Mouse (Mus musculus) kidney, embryonic 16.5 days (tissue): ENCODE data around the gene Tsr3. TPM values are rescaled to one million over a fixed set of nuclear protein-coding genes. Genes with fewer than 3 reads are reported as not detected.

ENCODE experiments used
- ATAC-seq: fragments of 200-750 bp; cut with Nextera tagmentation; 2 replicates; pipeline ENCODE4 v1.8.0; 2017; ENCODE audit warnings: moderate TSS enrichment; ENCODE audit not compliant: low FRiP score, low TSS enrichment
- H3K27ac ChIP-seq: fragments of 300-500 bp; sonication (generic); 2 replicates; pipeline ENCODE4 v1.5.1; 2014; ENCODE audit warnings: low read length
- H3K27me3 ChIP-seq: fragments of 300-500 bp; sonication (generic); 2 replicates; pipeline ENCODE4 v1.6.1; 2014; ENCODE audit warnings: low read length, control low read depth, mixed read lengths; ENCODE audit not compliant: insufficient read depth
- H3K36me3 ChIP-seq: fragments of 300-500 bp; sonication (generic); 2 replicates; pipeline ENCODE4 v1.6.1; 2014; ENCODE audit warnings: low read length, control low read depth, mixed read lengths; ENCODE audit not compliant: insufficient read depth
- H3K4me1 ChIP-seq: fragments of 300-500 bp; sonication (generic); 2 replicates; pipeline ENCODE4 v1.6.1; 2014; ENCODE audit warnings: low read length, control low read depth, mixed read lengths; ENCODE audit not compliant: insufficient read depth
- H3K4me2 ChIP-seq: fragments of 300-500 bp; sonication (generic); replicated peaks from 2 replicates; pipeline ENCODE4 v1.6.1; 2014; ENCODE audit warnings: low read depth, low read length
- H3K4me3 ChIP-seq: fragments of 300-500 bp; sonication (generic); 2 replicates; pipeline ENCODE4 v1.5.1; 2014; ENCODE audit warnings: mild to moderate bottlenecking, low read length
- H3K9ac ChIP-seq: fragments of 300-500 bp; sonication (generic); replicated peaks from 2 replicates; pipeline ENCODE4 v1.6.1; 2014; ENCODE audit warnings: low read length
- H3K9me3 ChIP-seq: fragments of 300-500 bp; sonication (generic); 2 replicates; pipeline ENCODE4 v1.6.1; 2016; ENCODE audit warnings: low read length, control low read depth
- WGBS: fragments of 180-500 bp; shearing (Covaris S2); extraction: QIAGEN DNeasy Blood & Tissue Kit; methylation state at CpG from one replicate; pipeline ENCODE4 v1.1.7; 2014; 5-methylcytosine and 5-hydroxymethylcytosine counted together
- polyA plus RNA-seq: library from polyadenylated mRNA; unstranded; fragments of >200 nt; fragmentation: Nextera tagmentation; extraction: Ambion mirVana; gene quantifications from 2 replicates; pipeline ENCODE4 v1.2.1, GENCODE M21; 2015

Gene Tsr3
- polyA plus RNA-seq, 1 experiment from 2014 or later, result 51.6 TPM

DNA sequence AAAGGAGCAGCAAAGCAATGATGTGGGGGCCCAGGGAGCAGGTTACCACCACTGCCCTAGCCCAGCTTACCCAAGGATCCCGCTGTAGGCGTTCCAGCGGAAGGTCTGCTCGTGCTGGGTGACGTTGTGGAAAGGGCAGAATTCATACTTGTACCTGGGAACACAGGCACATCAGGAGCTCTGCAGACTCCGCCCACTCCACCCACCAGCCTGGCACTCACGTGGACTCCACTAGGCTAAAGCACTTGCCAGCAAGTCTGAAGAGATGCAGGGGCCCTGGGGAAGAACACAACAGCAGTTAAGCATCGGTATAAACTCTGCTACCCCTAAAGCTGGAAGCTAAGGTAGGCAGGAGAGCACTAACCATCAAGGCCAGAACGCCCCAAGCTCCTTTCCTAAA lies 4.3 kb upstream of the Tsr3 start:
- no peak overlapping the region for H3K9ac ChIP-seq
- H3K4me3 ChIP-seq, result no peak overlapping the region
- H3K36me3 ChIP-seq, result peaks cover 23% of the 10 kb centered on the region
- 89% methylated on average over 9 of the region's 9 CpGs for WGBS
- H3K27ac ChIP-seq, result no peak overlapping the region
- no peak overlapping the region for H3K4me2 ChIP-seq
- ATAC-seq, result no peak
- H3K27me3 ChIP-seq, result no peaks in the 10 kb centered on the region
- H3K9me3 ChIP-seq, result no peaks in the 10 kb centered on the region
- peaks cover 8% of the 10 kb centered on the region for H3K4me1 ChIP-seq

DNA sequence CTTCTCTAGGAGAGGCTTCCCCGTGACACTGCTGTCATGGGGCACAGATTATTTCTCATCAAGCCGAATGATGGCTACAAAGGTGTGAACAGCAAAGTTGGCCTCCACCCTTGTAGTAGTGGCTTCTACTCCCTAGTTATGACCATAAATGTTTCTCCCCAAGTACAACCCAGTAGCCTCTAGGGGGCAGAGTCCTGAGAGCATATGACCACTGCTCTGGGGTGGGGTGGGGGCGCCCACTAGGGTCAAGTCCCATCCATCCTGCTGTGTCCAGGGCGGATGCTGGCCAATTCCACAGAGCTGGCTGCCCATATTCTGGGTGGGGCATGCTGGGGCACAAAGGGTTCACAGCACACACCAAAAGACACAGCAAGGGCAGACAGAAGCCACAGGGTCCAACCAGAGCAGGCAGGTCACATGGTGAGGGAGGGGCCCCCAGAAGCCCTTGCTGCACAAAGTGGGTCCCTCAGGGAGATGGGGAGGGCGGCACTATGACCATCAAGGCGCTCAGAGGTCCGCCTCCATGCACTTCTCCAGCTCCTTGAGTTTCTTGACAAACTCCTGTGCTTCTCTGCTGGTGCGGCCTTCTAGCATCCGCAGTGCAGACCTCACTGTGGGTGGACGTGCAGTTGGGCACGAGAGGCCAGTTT lies 3.3 kb downstream of the Tsr3 start:
- H3K9ac ChIP-seq, result no peak overlapping the region
- no peaks in the 10 kb centered on the region for H3K27me3 ChIP-seq
- H3K4me3 ChIP-seq, result no peak overlapping the region
- 85% methylated on average over 11 of the region's 11 CpGs for WGBS
- ATAC-seq, result no peak
- H3K27ac ChIP-seq, result no peak overlapping the region
- no peak overlapping the region for H3K4me2 ChIP-seq
- H3K4me1 ChIP-seq, result peaks cover 18% of the 10 kb centered on the region
- H3K9me3 ChIP-seq, result no peaks in the 10 kb centered on the region
- H3K36me3 ChIP-seq, result peaks cover 20% of the 10 kb centered on the region

DNA sequence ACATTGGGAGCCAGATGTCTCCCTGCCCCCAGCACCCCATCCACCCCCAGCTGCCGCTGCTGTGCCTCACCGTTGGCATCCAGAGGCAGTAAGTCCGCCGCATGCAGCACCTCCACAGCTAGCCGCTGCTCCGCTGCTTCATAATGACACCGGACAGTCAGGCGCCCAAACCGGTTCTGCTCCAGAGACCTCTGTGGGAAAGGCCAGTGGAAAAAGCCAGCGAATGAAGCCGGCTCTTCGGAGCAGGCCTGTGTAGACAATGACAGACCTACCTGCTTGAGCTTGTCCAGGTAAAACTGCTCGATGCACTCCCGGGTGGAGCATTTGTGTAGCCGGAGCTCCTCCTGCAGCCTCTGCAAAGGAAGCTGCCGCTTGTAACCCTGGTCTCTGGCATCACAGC lies 4.3 kb downstream of the Tsr3 start:
- Histone ChIP-seq H3K27me3 (no peaks in the 10 kb centered on the region), H3K4me1 (peaks cover 15% of the 10 kb centered on the region), H3K9ac (no peak overlapping the region), H3K36me3 (peaks cover 20% of the 10 kb centered on the region), H3K4me3 (no peak overlapping the region), H3K9me3 (no peaks in the 10 kb centered on the region), H3K4me2 (no peak overlapping the region), H3K27ac (no peak overlapping the region)
- ATAC-seq, result no peak
- WGBS, result 73% methylated on average over 16 of the region's 16 CpGs

DNA sequence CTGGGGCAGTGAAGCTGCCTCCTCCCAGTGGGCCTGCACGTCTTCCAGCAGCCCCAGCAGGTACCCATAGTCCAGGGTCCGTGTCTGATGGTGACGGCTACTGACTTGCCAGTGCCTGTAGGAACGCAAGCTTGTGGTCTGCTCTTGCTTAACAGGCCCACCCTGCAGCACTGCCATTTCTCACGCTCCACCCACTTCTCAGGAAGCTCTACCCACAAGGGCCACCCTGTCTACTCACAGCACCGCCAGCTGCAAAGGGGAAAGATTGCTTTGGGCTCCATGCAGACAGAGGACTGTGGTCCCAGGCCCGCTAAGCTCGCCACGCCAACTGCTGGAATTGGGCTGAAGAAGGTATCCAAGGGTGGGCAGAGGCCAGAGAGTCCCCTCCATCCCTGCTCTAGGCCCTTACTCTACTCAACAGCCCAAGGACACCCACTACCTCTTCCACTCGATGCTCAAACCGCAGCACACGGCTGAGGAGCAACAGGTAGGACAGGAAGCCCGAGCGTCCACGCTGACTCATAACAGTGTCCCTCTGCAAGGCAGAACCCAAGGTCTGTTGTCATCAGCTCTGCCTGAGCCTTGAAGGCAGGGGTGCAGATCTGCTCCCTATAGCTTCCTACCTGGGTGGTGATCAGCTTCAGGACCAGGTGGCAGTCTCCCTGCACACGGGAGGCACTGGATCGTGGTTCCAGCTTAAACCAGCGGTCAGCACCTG lies 8.2 kb downstream of the Tsr3 start:
- no peak overlapping the region for H3K4me2 ChIP-seq
- 76% methylated on average over 18 of the region's 18 CpGs for WGBS
- H3K9me3 ChIP-seq, result no peaks in the 10 kb centered on the region
- H3K4me3 ChIP-seq, result no peak overlapping the region
- H3K36me3 ChIP-seq, result peaks cover 14% of the 10 kb centered on the region
- no peaks in the 10 kb centered on the region for H3K4me1 ChIP-seq
- no peak overlapping the region for H3K9ac ChIP-seq
- H3K27me3 ChIP-seq, result 0 out of 2 replicates have a peak, but pooled peaks cover 3% of the 10 kb centered on the region
- no peak overlapping the region for H3K27ac ChIP-seq
- ATAC-seq, result no peak

DNA sequence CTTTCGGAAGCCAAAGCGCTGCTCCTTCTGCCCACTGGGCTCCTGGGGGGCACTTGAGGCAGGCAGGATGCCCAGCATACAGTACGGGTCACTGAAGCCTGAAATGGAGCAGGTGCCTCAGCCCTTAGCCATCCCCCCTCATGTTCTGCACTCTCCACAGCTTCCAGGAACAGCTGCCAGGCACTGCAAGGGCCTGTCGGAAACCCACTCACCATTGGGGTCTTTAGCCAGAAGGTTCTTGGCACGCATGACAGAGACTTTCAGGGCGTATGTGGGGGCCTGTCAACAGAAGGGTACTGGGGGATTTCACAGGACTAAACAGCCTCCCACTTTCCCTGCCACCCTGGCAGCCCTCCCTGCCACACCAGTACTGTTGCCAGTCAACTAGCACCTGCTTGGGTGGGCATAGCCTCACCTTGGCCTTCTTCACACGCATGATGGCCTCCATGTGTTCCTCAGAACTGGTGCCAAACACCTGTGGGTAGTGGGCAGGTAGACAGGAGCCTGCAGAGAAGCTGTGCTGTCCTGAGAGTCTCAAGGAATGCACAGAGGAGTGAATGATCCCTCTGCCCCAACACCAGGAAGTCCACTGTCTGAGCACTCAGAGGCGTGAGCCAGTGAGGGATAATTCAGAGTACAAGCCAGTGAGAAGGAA lies 10.3 kb downstream of the Tsr3 start:
- Histone ChIP-seq H3K9me3 (no peaks in the 10 kb centered on the region), H3K27ac (no peak overlapping the region), H3K4me2 (no peak overlapping the region), H3K36me3 (no peaks in the 10 kb centered on the region), H3K4me3 (no peak overlapping the region), H3K9ac (no peak overlapping the region), H3K4me1 (no peaks in the 10 kb centered on the region), H3K27me3 (peaks cover 11% of the 10 kb centered on the region)
- no peak for ATAC-seq
- WGBS, result 74% methylated on average over 8 of the region's 8 CpGs

DNA sequence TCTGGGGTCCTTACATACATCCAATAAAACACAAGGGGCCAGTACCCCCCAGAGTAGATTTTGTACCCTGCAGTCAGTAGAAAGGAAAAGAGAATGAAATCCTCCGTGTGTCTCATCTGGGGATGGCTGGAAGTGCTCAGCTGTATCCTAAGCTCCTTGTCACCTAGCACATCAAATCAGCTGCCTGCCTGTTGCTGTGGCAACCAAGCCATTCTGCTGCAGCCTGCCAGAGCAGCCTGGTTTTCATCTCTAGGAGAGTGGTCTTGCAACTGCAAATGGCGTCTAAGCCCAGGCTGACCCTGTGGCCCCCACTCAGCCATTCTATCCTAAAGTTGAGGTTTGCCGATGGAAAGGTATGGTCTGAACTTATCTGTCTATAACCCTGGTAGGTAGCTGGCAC lies 12.7 kb downstream of the Tsr3 start:
- Histone ChIP-seq H3K27me3 (peaks cover 19% of the 10 kb centered on the region), H3K4me2 (no peak overlapping the region), H3K9ac (no peak overlapping the region), H3K4me3 (no peak overlapping the region), H3K9me3 (no peaks in the 10 kb centered on the region), H3K36me3 (no peaks in the 10 kb centered on the region), H3K4me1 (peaks cover 10% of the 10 kb centered on the region; the same call in 1 of the 2 replicates), H3K27ac (no peak overlapping the region)
- 45% methylated on average over 3 of the region's 3 CpGs for WGBS
- no peak for ATAC-seq

DNA sequence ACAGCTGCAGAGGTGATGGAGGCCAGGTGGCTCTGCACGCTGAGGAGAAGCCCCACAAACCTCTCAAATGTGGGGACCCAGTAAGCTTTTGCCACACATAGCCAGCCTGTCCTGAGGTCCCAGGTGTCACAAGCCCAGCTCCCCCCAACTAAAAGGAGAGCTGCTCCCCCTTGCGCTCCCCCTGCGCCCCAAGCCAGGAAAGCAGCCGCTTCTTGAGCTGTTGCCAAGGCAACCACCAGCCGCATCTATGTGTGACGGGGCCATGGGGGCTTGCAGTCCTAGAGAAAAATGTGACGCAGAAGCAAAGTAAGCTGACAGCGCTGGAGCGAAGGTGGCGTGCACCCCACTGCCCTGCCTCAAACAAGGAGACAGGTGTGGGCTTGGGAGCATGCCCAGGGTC lies 13.8 kb downstream of the Tsr3 start:
- H3K4me3 ChIP-seq, result no peak overlapping the region
- peaks cover 19% of the 10 kb centered on the region for H3K27me3 ChIP-seq
- 40% methylated on average over 10 of the region's 10 CpGs for WGBS
- peaks cover 3% of the 10 kb centered on the region; the same call in 1 of the 2 replicates for H3K36me3 ChIP-seq
- no peak overlapping the region for H3K4me2 ChIP-seq
- peaks cover 14% of the 10 kb centered on the region; the same call in 1 of the 2 replicates for H3K4me1 ChIP-seq
- H3K9me3 ChIP-seq, result no peaks in the 10 kb centered on the region
- ATAC-seq, result no peak
- H3K27ac ChIP-seq, result no peak overlapping the region
- no peak overlapping the region for H3K9ac ChIP-seq

DNA sequence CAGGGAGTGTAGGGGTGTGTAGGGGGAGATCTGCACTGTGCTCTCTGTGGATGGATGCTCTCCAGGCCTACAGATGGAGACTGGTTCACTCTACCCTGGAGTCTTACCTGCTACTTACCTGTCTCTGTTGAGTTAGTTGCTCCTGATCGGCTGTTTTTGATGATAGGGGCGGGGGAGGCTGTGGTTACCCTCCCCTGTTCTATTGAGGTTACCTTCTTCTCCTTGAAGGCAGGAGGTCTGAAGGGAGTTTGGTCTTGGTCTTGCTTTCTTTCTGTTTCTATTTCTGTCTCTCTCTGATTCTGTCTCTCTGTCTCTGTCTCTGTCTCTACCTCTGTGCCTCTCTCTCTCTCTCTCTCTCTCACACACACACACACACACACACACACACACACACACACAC lies 15.1 kb downstream of the Tsr3 start:
- ATAC-seq, result no peak
- Histone ChIP-seq H3K36me3 (peaks cover 14% of the 10 kb centered on the region), H3K4me2 (no peak overlapping the region), H3K4me3 (no peak overlapping the region), H3K27me3 (peaks cover 19% of the 10 kb centered on the region), H3K27ac (no peak overlapping the region), H3K9ac (no peak overlapping the region), H3K9me3 (no peaks in the 10 kb centered on the region), H3K4me1 (peaks cover 14% of the 10 kb centered on the region; the same call in 1 of the 2 replicates)
- WGBS, result 47% methylated on average over 2 of the region's 2 CpGs

DNA sequence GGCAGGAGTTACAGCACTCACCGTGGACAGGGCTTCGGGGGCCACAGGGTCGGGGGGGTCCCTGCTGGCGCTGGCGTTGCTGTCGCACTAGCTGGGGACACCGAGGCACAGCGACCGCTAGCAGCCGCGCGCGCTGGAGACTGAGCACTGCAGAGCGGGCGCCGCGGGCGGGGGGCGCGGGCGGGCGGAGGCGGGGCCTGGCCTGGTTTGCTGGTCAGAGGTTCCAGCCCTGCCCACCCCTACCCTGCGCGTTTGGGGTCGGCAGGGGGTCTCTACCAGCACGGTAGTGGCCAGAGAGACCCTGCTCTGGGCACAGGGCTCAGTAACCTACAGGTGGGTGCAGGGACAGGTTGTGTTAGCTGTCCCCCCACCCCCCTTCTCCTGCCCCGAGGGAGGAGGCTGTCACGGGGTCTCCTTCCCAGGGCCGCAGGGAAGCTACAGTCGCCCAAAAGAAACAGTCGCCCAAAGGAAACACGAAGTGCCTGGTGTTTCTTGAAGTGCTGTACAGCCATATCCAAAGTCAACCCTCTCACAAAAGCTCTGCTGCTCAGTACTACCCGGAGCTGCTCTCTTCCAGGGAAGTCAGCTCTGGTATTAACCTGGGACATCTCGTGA lies 16.3 kb downstream of the Tsr3 start, which contains the start of gene Baiap3:
Gene Baiap3 (minus strand): TSS at position 225 of the 615 bp plus-strand sequence.
- Histone ChIP-seq H3K36me3 (peaks cover 17% of the 10 kb centered on the region), H3K9ac (peak within 1 kb of the TSS; percentile 56), H3K9me3 (no peaks in the 10 kb centered on the region), H3K4me3 (peak within 1 kb of the TSS; percentile 46), H3K4me1 (peaks cover 14% of the 10 kb centered on the region; the same call in 1 of the 2 replicates), H3K27me3 (peaks cover 19% of the 10 kb centered on the region), H3K4me2 (peak within 1 kb of the TSS; percentile 77), H3K27ac (no peak within 1 kb of the TSS)
- peak; percentile 29 for ATAC-seq
- 3% methylated on average over 32 of the region's 35 CpGs for WGBS
